Mouse (Mus musculus): Measurements from ENCODE around the gene Morn4.
"Not testable (repeated sequence)": the region's sequence is repeated elsewhere in the genome, so short reads cannot be mapped to it uniquely, and the experiment has no call there.

Gene Morn4

DNA sequence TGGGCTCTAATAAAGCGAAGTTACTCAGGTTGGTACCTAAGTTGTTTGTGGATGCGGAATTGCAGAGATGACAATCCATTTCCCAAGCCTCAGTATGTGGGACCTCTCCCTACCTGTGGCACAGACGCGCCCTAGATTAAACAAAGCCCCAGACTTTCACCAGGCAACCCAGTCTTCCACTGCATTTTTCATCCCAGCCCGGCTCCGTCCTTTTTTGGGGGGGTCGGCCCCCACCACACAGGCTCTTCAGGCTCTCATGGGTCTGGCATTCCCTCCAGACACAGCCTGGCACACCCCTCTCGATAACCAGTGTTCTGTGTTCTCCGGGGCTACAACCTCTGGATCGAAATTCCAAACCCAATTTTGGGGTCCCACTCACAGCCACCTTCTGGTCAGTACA is 467 bp downstream of the Morn4 start:
- no peak for DNase-seq (ENCODE audit: low read depth)

DNA sequence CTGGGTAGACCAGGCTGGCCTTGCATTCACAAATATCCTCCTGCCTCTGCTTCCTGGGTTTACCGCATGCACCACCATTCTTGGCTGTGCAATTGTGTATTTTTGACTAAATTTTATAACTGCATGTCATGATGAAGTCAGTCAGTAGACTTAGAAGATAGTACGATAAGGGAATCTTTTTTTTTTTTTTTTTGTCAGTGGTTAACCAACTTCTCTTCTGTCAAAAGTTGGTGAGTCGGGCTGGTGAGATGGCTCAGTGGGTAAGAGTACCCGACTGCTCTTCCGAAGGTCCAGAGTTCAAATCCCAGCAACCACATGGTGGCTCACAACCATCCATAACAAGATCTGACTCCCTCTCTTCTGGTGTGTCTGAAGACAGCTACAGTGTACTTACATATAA is 4.5 kb downstream of the Morn4 start:
- DNase-seq (ENCODE audit: low read depth) = not testable (repeated sequence)

DNA sequence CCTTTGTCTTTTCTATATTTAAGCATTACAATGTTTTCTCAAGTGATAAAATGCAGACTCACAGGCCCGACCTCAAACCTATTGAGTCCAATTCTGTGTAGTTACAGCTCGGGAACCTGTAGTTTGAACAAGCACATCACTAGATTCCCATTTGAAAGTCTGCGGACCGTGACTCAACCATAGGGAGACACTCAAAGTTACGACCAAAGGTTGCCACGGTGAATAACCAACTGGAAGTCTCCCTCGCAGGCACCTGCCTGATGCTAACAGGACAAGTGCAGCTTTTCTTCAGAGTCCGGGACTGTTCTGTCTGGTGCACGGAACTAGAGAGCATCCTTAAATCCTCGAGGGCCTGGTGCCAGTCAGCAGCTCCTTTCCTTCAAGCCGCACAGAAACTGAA is 5.7 kb downstream of the Morn4 start:
- DNase-seq (ENCODE audit: low read depth) = no peak

DNA sequence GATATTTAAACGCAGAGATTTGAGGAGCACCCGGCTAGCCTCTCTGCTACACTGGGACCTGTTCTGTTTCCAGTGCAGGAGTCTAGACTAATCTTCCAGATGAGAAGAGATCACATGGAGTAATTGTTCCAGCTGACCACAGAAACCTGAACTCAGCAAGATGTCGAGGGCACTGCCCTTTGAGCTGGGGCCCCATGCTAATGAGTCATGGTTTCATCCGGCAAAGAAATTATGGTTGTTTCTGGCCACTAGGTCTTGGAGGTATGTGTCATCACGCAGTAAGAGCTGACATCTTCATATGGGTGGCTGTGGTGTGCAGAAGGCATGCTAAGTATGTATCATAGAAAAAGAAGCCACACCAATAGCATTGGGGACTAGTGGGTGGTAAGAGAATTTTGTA is 6.2 kb downstream of the Morn4 start:
- DNase-seq (ENCODE audit: low read depth) = peak; percentile 72

DNA sequence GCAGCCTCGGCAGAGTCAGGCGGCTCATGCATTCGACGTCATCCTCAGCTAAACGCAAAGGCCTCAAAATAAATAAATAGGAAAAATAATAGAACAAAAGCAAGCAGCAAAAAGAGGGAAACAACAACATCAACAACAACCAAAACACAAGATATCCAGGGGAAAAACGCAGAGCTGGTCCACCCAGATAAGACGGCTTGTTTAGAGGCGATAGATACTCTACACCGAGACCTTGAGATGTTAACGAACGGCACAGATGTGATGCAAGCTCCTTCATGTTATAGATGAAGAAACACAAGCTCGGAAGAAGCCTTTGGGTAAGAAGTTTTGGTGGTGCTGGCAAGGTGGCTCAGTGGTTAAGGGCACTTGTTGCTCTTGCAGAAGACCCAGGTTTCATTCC is 7.2 kb downstream of the Morn4 start:
- no peak for DNase-seq (ENCODE audit: low read depth)

DNA sequence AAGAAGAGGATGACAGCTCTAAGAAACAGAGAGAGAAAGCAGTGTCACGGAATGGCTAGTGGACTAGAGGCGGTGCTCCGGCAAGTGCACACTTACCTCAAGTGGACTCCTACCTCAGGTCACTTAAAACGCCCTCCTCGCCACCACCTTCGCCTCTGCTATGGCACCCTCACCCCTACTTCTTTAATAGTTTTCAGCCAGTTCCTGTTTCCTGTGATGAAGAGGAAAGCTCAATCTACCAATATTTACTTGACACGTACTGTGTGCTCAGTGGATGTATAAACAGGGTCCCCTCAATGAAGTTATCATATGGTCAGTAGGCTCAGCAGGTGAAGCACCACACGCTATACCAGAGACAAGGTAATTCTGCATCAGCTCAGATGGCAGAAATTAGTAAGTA is 7.6 kb downstream of the Morn4 start:
- DNase-seq (ENCODE audit: low read depth) = no peak

DNA sequence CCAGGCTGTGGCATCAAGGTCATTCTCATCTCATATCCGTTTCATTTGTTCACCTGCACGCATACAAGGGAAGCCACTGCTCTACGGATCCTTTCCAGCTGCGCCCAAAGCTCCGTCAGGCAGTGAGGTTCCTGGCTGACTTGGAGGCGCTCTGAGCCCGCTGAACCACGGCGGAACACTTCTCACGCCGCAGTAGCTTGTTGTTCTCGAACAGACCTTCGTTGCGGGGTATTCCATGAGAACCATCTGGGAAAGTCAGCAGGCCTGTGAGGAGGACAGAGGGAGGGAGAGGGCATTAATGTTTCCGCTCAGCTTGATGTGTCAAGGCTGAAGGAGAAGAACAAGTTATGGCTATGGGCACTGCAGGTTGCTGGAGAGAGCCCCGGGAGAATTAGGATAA is 10.2 kb downstream of the Morn4 start:
- DNase-seq (ENCODE audit: low read depth) = no peak

DNA sequence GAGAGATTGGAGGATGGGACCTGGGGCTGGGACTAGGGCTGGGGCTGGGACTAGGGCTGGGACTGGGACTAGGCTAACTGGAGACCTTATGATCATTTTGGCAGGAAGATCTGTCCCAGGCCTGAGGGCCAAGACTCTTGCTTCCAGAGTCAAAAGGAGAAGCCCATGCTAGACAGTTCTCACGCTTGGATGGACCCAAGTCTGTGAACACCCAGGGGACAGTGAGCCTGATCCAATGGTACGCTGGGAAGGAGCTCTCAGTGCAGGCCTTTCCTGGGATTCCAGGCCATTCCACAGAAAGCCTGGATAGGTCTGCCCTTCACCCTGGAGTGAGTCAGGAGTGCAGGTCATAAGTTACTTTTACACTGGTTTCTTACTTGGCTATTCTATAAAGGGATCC is 11.1 kb downstream of the Morn4 start:
- no peak for DNase-seq (ENCODE audit: low read depth)

DNA sequence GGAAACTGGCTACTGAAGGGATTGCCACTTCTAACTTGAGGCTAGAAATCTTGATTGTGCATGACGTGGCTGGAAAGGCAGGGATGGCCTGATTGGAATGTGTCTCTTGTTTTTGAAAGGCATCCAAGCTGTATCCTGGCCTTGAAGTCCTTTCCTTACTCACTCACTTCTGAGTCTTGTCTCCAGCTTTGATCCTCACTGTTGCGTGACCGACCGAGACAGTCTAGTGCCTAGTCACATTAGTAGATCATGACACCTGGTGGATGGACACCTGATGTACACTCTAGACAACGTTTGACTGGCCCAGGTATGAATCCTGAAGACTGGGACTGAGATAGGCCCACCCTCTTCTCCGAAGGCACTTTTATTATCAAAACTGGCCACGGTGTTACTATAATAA is 13.4 kb downstream of the Morn4 start:
- no peak for DNase-seq (ENCODE audit: low read depth)

DNA sequence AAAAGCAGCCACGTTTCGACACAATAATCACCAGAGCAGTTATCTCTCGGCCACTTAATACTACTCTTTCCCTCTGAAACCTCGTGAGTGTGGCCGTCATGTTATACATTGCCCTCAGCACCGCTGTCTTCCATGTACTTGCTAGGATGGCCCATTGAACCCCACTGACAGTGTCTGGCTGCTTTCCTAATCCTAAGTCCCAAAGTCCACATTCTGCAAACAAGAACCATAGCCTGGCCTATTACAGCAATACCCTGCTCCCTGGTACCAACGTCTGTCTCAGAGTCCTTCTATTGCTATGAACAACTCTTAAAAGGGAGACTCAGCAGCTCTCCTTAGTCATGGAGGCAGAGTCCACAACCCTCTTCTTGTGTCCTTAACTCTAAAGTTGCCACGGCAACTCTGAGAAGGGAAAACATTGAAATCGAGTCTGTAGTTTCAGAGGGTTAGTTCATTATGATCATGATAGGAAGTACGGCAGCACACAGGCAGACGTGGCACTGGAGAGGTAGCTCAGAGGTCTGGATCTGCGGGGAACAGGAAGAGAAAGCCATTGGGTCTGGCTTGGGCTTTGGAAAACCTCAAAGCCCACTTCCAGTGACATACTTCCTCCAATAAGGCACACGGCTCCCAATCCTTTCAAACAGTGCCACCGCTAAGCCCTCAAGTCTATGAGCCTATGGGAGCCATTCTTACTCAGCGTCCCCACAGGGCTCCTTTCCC is 14.1 kb downstream of the Morn4 start:
- no peak for DNase-seq (ENCODE audit: low read depth)

DNA sequence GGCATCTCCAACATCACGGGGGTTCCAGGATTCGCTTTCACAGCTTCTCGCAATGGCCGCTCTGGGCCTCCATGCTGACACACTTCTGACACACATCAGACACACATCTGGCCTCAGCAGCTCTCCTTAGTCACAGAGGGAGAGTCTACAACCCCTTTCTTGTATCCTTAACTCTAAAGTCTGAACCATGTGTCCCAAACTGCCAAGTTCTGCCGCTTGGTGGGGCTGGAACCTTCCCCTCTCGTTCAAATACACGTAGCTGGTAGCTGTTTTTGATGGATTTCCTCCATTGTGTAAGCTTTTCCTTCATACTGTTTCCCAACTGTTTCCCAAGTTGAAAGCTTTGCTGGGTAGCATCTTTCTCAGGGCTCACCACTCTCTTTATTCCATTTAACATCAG is 14.9 kb downstream of the Morn4 start:
- DNase-seq (ENCODE audit: low read depth) = peak; percentile 78

DNA sequence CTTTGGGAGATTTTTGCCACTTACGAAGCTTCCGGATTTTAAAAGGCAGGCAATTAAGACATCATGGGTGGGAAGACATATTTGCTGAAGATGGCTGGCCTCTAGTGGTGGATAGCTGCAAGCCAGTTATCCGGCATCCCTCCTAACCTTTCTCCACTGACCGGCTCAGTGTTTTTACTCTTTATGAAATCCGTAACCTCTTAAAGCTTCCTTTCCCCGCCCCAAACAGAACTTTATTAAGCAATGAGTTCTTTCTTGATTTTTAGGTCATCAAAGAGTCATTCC is 17.0 kb downstream of the Morn4 start:
- peak; percentile 73 for DNase-seq (ENCODE audit: low read depth)

DNA sequence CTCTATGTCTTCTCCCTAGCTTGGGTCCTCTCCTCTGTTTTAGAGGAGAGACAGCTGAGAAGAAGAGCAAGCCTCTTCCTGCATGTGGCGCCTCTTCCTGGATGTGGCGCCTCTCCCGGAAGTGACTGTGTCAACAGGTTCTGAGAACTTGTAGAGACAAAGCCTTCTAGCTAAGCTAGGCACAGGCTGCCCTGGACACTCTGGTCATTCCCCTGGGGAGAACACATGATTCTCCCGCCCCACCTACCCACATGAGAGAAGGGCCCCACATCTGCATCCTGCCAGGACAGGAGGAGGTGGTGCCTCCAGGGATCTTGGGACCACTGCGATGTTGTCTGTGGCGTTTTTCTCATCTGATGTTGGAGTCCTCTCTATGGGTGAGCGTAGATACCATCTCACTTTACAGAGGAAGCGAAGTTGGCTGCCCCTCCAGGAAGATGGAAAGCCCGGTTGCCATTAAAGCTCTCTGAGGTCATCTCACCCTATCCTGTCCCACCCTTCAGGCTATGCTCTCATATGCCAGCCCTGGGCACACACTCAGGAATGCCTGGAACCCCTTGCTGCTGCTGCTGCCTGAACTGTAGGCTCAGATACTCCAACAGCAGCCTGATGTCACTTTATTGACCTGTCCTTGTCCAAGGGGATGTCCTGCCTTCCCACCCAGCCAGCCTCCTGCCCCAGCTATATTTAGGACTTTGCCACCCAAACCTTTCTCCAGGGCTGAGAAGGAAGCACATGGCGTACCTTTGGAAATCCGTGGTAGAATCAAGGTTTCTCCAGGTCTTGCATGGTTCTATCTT is 17.5 kb downstream of the Morn4 start:
- no peak for DNase-seq (ENCODE audit: low read depth)

DNA sequence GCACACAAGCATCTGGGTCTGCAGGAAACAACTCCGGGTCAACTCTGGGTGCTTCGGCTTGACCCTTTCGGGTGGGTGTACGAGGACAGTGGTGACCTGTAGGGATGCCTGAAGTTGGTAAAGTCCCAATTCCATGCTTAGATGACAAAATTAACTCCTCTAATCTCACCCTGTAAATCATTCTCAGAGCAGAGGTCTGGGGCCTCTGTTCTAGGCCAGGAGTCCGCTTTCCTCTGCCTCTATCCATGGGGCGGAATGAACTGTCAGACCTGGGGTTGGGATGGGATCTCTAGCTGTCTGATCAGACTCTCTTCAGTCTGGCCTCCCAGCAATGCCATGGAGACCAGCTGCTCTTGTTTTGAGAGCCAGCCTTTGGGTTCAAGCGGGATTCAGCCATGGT is 24.7 kb downstream of the Morn4 start:
- no peak for DNase-seq (ENCODE audit: low read depth)

DNA sequence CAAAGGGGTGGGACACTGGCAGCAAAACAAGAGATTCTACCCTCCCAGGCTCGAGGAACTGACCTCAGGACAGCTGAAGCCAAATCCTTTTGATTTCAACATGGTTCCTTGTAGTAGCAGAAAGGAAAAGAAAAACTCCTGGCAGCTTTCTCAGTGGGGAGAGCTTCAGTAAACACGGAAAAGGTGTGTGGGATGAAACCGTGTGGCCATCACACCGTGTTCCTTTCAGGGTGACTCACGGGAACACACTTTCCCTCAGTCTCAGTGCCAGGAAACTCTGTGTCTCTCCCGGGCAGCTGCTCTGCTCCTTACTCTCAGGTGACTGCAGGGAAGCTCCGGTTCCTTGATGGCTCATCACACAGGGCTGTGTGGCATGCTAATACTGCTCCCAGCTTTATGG is 27.7 kb downstream of the Morn4 start:
- DNase-seq (ENCODE audit: low read depth) = no peak

DNA sequence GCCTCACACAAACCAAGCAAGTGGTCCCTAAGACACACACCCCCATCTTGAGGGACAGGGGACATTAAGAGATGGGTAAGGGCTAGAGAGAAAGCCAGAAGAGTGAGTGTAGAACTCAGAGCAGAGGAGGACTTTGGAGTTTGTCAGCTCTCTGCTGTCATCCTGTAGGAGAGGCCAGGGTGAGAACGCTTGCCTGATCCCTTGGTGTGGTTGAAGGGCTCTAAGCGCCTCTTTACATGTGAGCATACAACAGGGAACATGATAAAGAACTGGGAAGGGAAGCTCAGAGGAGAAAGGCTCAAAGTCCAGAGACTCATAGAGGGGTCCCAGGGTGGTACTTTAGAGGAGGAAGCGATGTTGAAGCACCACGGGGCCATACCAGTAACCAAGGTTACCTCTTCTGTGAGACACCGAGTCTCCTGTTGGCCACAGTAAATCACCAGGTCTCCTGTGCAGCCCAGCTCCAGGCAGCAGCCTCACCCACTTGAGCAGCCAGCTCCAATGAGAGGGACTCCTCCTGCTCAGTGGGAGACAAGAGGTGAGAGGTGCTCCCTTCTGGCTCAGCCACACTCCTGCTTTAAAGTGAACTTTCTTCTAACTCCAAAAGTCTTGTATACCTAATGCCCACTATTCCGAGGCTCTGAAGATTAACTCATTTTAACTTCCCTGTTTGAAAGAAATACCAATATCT is 29.3 kb downstream of the Morn4 start:
- DNase-seq (ENCODE audit: low read depth) = no peak

DNA sequence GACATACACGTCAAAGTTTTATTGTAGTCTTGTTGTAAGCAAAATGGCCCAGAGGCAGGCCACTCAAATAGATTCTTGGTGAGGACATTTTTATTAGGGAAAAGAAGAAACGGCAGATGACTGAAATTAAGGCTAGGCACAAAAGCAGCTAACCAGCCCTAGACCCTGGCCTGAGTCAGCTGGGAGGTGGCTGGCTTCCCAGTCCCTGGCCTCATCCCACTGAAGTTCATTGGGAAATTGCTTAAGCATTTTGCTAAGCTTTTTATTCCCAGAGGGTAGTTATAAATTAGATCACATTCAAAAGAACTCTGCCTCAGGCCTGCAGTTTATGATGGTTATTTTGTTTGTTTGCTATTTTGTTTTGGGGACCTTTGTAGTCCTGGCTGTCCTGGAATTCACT is 30.3 kb downstream of the Morn4 start:
- DNase-seq (ENCODE audit: low read depth) = peak; percentile 91

DNA sequence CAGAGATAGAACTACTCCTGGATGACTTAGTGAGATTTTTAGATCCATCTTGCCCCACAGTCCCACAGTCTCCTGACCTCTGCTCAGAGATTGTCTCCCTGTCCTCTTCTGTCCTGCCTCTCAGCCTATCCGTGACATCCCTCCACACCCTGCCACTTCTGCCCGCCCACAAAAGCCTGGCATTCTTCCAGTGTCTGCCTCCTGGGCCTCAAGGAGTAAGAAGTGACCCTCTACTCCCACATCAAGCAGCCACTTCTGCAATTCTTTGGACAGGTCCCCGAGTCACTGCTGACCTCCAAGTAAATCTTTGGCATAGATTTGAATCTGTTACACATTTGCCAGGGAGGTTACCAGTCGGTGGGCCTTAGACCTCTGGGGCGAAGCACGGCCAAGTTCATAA is 31.9 kb downstream of the Morn4 start:
- no peak for DNase-seq (ENCODE audit: low read depth)

DNA sequence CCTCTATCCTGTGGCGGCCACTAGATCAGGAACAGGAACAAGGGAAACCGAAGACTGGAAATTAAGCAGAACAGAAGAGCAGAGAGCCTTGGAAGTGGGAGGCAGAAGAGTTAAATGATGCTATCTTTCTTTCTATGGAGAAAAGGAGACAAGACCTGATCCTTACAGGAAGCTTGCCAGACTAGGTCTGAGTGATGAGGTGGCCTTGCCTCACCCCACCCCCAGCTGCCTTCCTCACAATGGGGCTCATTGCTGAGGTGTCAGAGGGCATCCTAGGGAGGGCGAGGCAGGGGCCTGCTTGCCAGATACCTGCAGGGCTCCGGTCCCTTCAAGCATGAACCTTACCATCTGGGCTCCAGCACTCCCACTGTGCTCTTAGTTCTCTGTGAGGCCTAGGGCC is 34.2 kb downstream of the Morn4 start, which contains the start of gene 4933411K16Rik:
Gene 4933411K16Rik (plus strand): TSS at position 301 of the 400 bp plus-strand sequence.
- no peak for DNase-seq (ENCODE audit: low read depth)

DNA sequence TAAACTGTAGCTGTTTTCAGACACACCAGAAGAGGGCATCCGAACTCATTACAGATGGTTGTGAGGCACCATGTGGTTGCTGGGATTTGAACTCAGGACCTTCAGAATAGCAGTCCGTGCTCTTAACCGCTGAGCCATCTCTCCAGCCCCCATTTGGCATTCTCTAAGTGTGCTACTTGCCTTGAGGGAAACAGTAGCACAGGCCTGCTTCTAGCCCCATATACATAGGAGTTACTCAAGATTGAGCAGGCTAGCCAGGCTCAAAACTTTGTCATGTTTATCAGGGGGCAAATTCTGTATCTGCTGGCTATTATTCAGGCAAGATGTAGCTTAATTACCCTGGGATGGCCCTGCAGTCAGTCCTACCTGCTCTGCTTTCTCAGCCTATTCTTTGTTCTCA is 34.8 kb downstream of the Morn4 start:
- no peak for DNase-seq (ENCODE audit: low read depth)

DNA sequence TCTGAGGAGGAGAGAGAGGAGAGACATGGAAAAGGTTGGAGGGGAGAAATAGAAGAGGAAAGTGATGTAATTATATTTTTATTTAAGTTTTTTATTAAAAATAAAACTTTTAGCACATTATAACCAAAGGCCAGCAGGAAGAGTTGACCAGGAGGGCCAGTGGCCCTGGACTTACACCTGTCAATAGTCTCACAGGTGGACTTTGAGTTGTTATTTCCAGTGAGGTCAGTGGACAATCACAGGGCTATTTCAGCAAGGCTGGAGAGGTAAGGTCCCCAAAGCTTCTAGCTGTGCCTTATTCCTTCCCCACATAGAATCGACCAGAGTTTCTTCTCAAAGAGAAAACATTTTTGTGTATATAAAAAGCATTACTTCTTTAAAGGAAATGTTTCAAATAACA is 35.9 kb downstream of the Morn4 start:
- no peak for DNase-seq (ENCODE audit: low read depth)

DNA sequence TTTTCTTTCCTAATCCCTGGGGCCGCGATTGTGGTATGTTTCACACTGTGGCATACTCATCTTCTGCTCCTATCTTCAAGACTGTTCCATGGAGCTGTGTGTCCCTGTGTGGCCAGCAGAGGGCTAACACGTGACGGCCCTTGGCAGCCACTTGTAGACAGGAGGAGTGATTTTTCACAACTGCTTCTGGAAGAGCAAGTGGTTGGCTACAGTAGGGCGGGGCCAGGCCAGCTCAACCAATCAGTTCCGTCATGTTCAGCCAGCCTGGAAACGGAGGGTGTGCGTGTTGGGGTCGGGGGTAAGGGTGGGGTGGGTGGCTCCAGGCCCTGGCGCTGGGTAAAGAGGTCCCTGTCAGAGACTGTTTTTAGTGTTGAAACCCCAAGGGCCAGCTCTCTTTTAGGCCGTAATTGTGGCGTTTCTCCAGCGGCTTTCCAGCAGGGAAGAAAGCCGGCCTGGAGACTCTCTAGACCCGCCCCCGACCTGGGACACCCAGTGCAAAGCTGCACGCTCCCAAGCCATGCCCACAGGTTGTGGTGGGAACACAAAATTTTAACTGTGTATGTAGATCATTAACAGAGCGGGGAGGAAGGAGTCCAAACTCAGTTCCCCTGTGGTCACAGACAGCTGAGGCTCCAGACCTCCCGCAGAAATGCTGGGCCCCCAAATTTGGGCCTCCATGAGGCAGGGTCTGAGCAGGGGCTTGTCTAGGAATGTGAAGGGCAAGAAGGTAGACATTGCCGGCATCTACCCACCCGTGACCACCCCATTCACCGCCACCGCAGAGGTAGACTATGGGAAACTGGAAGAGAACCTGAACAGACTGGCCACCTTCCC is 40.7 kb downstream of the Morn4 start, which contains the start of gene Hoga1:
Gene Hoga1 (plus strand): TSS at position 342 of the 834 bp plus-strand sequence.
- DNase-seq (ENCODE audit: low read depth) = peak; percentile 94
